Mouse (Mus musculus): ENCODE data around the gene Fuca2.

DNA sequence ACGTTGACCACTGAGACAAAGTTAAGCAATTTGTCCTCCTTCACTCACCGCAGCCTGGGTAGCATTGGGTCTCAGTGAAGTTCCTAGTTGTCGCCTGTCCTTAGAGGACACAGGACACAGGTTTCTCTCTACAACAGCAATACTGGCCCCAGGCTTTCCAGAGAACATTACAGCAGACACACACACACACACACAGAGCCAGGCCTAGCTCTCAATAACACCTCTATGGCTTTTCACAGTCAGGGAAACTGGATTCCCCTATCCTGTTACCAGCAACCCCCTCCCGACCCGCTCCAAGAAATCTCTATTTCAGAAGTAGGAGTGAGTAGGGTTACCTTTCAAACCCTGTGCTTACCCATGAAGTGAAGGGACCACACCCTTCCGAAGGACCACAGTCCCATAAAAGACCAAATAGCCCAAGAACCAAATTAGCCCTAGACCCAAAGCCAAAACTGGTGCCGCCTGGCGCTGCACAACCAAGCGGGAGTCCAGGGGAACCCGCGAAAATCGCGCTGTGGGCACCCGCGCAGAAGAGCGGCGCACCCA lies 26.0 kb upstream of the Fuca2 start:
- no peak for TF ChIP-seq POLR2A (IDR thresholded peaks at IDR 0.05; ENCODE audit: low read depth, low read length)
- no peak for TF ChIP-seq CTCF (conservative IDR thresholded peaks at IDR 0.05; ENCODE audit: insufficient read depth, insufficient read length, low read depth, low read length)

All from kidney, adult 2 months (tissue).